Mouse (Mus musculus): ENCODE measurements around the gene Senp1. TPM values are rescaled to one million over a fixed set of nuclear protein-coding genes. Genes with fewer than 3 reads are reported as not detected.
A peak's percentile ranks its signal among the peaks of the same experiment; 100 is the strongest.

The Senp1 gene
- polyA plus RNA-seq, 1 experiment from 2014 or later: 24.9 TPM

DNA sequence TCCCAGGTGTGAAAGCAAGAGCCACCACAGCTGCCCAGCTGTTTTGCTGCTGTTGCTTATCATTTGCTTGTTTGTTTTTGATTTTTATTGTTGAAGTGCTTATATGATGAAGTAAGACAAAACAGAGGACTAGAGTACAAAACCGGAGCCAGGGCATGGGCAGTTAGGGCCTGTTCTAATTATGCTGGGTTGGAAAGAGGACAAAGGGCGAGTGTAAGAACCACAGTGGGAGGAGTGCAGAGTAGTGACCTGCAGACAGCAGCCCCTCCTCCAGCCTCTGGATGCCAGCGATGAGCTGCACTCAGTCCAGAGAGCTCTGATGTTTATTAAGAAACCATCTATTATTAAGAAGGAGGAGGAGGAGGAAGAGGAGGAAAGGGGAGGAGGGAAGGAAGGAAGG lies 70.4 kb downstream of the Senp1 start:
- no peak overlapping the region for H3K4me3 ChIP-seq (replicated peaks; ENCODE audit: low read length)
- H3K27me3 ChIP-seq (ENCODE audit: control insufficient read depth, insufficient read depth, low read length): no peaks in the 10 kb centered on the region
- H3K4me2 ChIP-seq (ENCODE audit: low read depth, low read length): no peak overlapping the region
- 38% methylated on average over 3 of the region's 3 CpGs for WGBS
- no peaks in the 10 kb centered on the region for H3K36me3 ChIP-seq (ENCODE audit: control insufficient read depth, insufficient read depth, low read length)
- no peak for ATAC-seq (ENCODE audit: insufficient read depth, low FRiP score)
- H3K9me3 ChIP-seq (replicated peaks; ENCODE audit: control insufficient read depth, low read length): no peaks in the 10 kb centered on the region
- no peak overlapping the region for H3K9ac ChIP-seq (ENCODE audit: low read length)
- H3K27ac ChIP-seq (ENCODE audit: low read length): no peak overlapping the region
- H3K4me1 ChIP-seq (ENCODE audit: control insufficient read depth, insufficient read depth, low read length): 0 out of 2 replicates have a peak, but pooled peaks cover 6% of the 10 kb centered on the region

DNA sequence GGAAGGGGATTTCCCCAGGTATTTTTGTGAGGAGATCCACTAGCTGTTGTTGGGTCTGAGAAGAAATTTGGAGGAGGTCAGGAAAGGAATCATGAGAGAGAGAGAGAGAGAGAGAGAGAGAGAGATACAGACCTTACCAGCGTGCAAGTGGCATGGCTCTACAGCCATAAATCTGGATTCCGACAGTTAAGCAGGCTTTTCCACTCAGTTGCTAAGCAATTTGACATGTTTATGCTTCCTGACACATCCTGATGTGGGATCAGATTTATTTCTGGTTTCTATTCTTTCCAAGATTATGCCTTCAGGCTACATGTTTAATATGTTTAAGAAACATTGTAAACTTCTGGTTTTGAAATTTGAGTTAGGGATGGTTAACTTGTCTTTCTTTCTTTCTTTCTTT lies 71.7 kb downstream of the Senp1 start:
- Histone ChIP-seq H3K27me3 (ENCODE audit: control insufficient read depth, insufficient read depth, low read length) (no peaks in the 10 kb centered on the region), H3K9me3 (replicated peaks; ENCODE audit: control insufficient read depth, low read length) (no peaks in the 10 kb centered on the region), H3K9ac (ENCODE audit: low read length) (no peak overlapping the region), H3K4me1 (ENCODE audit: control insufficient read depth, insufficient read depth, low read length) (no peaks in the 10 kb centered on the region), H3K27ac (ENCODE audit: low read length) (no peak overlapping the region), H3K4me3 (replicated peaks; ENCODE audit: low read length) (no peak overlapping the region), H3K4me2 (ENCODE audit: low read depth, low read length) (no peak overlapping the region), H3K36me3 (ENCODE audit: control insufficient read depth, insufficient read depth, low read length) (no peaks in the 10 kb centered on the region)
- ATAC-seq (ENCODE audit: insufficient read depth, low FRiP score): no peak
- 13% methylated on average over 2 of the region's 2 CpGs for WGBS

DNA sequence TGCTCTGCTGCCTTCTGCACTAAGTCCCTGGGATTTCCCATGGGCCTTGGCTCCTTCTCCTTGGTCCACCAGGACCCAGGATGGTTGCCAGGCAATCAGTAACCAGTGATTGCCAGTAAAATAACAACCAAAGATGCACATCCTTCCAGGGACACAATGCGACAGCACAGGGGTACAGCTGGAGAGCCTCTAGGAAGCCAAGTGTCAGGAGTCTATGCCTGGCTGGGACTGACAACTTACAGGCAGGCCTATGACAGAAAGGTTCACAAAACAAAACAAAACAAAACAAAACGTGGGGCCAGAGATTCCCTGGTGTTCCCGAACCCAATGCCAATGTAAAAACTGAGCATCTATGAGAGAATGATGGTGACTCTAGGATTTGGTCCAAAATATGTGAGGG lies 74.5 kb downstream of the Senp1 start:
- 60% methylated on average over 3 of the region's 3 CpGs for whole genome bisulfite sequencing

DNA sequence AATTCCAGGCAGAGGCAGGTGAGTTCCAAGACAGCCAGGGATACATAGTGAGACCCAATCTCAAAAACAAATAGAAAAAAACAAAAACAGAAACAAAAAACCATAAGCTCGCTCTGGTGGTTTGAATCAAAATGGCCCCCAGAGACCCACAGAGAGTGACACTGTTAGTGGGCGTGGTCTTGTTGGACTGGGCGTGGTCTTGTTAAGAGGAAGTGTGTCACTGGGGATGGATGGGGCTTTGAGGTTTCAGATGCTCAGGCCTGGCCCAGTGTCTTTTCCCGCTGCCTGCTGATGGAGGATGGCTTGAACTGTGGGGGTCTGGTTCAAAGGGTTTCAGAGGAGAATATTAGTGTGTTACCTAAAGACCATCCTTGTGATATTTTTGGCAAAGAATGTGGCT lies 75.6 kb downstream of the Senp1 start:
- no peaks in the 10 kb centered on the region for H3K36me3 ChIP-seq (ENCODE audit: control insufficient read depth, insufficient read depth, low read length)
- no peaks in the 10 kb centered on the region for H3K4me1 ChIP-seq (ENCODE audit: control insufficient read depth, insufficient read depth, low read length)
- H3K4me3 ChIP-seq (replicated peaks; ENCODE audit: low read length): no peak overlapping the region
- H3K27me3 ChIP-seq (ENCODE audit: control insufficient read depth, insufficient read depth, low read length): no peaks in the 10 kb centered on the region
- no peak for ATAC-seq (ENCODE audit: insufficient read depth, low FRiP score)
- H3K4me2 ChIP-seq (ENCODE audit: low read depth, low read length): no peak overlapping the region
- no peaks in the 10 kb centered on the region for H3K9me3 ChIP-seq (replicated peaks; ENCODE audit: control insufficient read depth, low read length)
- WGBS: 77% methylated on average over 4 of the region's 4 CpGs
- no peak overlapping the region for H3K9ac ChIP-seq (ENCODE audit: low read length)
- H3K27ac ChIP-seq (ENCODE audit: low read length): no peak overlapping the region

More for the DNA sequence above, 74.5 kb downstream of the Senp1 start:
- Histone ChIP-seq H3K4me1 (ENCODE audit: control insufficient read depth, insufficient read depth, low read length) (no peaks in the 10 kb centered on the region), H3K9me3 (replicated peaks; ENCODE audit: control insufficient read depth, low read length) (no peaks in the 10 kb centered on the region), H3K27ac (ENCODE audit: low read length) (no peak overlapping the region), H3K9ac (ENCODE audit: low read length) (no peak overlapping the region), H3K4me3 (replicated peaks; ENCODE audit: low read length) (no peak overlapping the region), H3K36me3 (ENCODE audit: control insufficient read depth, insufficient read depth, low read length) (no peaks in the 10 kb centered on the region), H3K27me3 (ENCODE audit: control insufficient read depth, insufficient read depth, low read length) (no peaks in the 10 kb centered on the region), H3K4me2 (ENCODE audit: low read depth, low read length) (no peak overlapping the region)
- no peak for ATAC-seq (ENCODE audit: insufficient read depth, low FRiP score)

DNA sequence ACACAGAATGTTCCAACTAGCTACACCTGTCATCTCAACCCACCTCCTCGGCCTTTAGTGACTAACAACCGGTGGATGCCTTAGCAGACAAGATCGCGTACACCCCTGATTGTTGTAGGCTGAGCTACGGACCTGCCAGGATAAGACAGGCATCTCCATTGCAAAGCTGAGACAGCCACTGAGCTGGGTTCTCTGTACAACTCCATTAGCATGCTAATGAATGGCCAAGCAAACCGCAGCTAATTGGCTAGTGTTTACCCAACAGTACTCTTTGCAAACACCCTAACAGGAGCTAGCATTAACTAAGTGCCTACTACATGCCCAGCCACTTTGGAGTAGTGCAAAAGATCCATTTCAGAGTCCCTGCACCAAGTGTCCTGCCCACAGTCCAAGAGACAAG lies 80.7 kb downstream of the Senp1 start:
- Histone ChIP-seq H3K27ac (ENCODE audit: low read length) (no peak overlapping the region), H3K9ac (ENCODE audit: low read length) (no peak overlapping the region), H3K36me3 (ENCODE audit: control insufficient read depth, insufficient read depth, low read length) (no peaks in the 10 kb centered on the region), H3K27me3 (ENCODE audit: control insufficient read depth, insufficient read depth, low read length) (0 out of 2 replicates have a peak, but pooled peaks cover 3% of the 10 kb centered on the region), H3K4me3 (replicated peaks; ENCODE audit: low read length) (no peak overlapping the region), H3K4me1 (ENCODE audit: control insufficient read depth, insufficient read depth, low read length) (no peaks in the 10 kb centered on the region), H3K9me3 (replicated peaks; ENCODE audit: control insufficient read depth, low read length) (no peaks in the 10 kb centered on the region), H3K4me2 (ENCODE audit: low read depth, low read length) (no peak overlapping the region)
- 68% methylated on average over 6 of the region's 6 CpGs for WGBS
- ATAC-seq (ENCODE audit: insufficient read depth, low FRiP score): no peak

DNA sequence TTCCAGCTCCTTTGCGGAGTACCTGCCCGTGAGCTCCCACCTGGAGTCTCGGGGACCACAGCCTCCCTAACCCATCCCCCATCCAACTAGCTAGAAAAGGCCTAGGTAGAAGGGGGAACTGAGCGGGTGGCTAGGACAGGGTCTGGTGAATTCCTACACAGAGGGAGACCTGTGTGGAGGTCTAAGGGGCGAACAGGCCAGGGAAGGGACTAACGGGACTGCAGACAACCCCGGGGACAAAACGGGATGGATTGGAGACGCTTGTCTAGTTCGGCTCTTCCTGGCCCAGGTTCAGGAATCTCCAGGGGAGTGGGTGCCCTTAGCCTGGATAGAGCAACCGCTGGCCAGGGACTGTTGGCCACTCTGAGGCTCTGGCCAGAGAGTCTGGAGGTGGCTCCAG lies 88.4 kb downstream of the Senp1 start:
- no peak for ATAC-seq (ENCODE audit: insufficient read depth, low FRiP score)
- peaks cover 38% of the 10 kb centered on the region for H3K4me1 ChIP-seq (ENCODE audit: control insufficient read depth, insufficient read depth, low read length)
- H3K27ac ChIP-seq (ENCODE audit: low read length): no peak overlapping the region
- H3K9me3 ChIP-seq (replicated peaks; ENCODE audit: control insufficient read depth, low read length): no peaks in the 10 kb centered on the region
- H3K4me3 ChIP-seq (replicated peaks; ENCODE audit: low read length): no peak overlapping the region
- WGBS: 14% methylated on average over 11 of the region's 11 CpGs
- no peak overlapping the region for H3K4me2 ChIP-seq (ENCODE audit: low read depth, low read length)
- peaks cover 59% of the 10 kb centered on the region for H3K27me3 ChIP-seq (ENCODE audit: control insufficient read depth, insufficient read depth, low read length)
- H3K36me3 ChIP-seq (ENCODE audit: control insufficient read depth, insufficient read depth, low read length): no peaks in the 10 kb centered on the region
- no peak overlapping the region for H3K9ac ChIP-seq (ENCODE audit: low read length)

DNA sequence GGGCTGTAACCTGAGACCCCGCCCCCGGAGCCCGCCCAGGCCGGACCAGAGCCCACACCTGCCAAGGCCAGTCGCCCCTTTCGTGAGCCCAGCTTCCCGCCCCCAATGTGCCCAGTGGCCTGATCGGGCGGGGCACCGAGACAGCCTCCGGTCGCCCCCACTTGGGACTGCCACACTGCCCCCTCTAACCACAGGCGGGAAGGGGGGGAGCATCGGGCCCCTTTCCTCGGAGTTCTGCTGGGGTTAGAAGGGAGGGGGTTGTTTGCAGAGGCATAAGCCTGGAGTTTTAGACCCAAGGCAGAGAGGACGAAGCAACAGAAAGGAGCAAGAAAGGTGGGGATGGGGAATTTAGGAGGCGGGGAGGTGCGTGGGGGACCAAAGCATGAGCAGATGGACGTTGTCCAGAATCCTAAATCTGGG lies 88.8 kb downstream of the Senp1 start:
- Histone ChIP-seq H3K27me3 (ENCODE audit: control insufficient read depth, insufficient read depth, low read length) (peaks cover 63% of the 10 kb centered on the region), H3K4me2 (ENCODE audit: low read depth, low read length) (peak overlapping the region; percentile 54), H3K27ac (ENCODE audit: low read length) (no peak overlapping the region), H3K9me3 (replicated peaks; ENCODE audit: control insufficient read depth, low read length) (no peaks in the 10 kb centered on the region), H3K4me1 (ENCODE audit: control insufficient read depth, insufficient read depth, low read length) (peaks cover 38% of the 10 kb centered on the region), H3K36me3 (ENCODE audit: control insufficient read depth, insufficient read depth, low read length) (no peaks in the 10 kb centered on the region), H3K9ac (ENCODE audit: low read length) (peak overlapping the region; percentile 52; the same call in 1 of the 2 replicates), H3K4me3 (replicated peaks; ENCODE audit: low read length) (peak overlapping the region; percentile 35)
- WGBS: 2% methylated on average over 19 of the region's 19 CpGs
- no peak for ATAC-seq (ENCODE audit: insufficient read depth, low FRiP score)

DNA sequence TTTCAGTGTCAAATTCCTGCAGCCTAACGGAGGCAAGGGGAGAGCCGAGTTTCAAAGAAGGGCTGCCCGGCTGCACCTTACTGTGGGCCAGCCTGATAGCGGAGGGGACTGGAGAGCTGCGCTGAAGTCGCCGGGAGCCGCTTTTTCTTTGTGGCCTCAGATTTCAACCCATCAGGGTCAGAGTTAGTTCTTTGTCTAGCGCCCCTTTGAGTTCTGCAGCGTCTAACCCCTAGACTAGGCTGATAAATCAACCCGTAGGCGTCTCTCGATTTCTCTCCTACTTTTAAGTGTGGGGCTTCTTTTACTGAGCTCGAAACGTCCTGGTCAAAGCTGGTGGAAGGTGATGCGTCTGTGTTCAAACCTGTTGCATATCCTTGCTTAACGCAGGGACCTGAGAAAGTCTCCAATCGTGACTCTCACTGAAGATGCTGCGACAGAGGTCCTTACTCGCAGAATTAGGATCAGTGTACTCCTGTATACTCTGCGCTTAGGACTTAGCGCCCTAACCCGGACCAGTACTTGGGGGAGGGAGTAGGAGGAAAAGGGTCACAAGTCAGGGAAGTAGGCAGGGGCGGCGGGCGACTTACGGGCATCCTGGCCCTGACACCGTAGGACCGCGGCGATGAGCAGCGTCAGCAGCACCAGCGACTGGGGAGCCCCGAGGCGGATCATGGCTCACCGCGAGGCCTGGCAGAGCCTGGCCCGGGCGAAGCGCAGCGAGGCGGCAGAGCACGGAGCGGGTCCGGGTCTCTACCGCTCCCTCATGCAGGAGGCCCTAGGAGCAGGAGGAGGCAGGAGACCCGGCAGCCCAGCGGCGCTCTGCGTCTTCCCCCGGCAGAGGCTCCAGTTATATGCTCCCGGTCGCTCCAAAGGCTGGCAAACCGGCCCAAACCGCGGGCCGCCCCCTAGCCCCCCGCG lies 89.5 kb downstream of the Senp1 start, which contains the start of gene Col2a1:
TSS of gene Col2a1 (minus strand) at position 874 of the 918 bp plus-strand sequence.
- Histone ChIP-seq H3K9me3 (replicated peaks; ENCODE audit: control insufficient read depth, low read length) (no peaks in the 10 kb centered on the region), H3K27me3 (ENCODE audit: control insufficient read depth, insufficient read depth, low read length) (peaks cover 66% of the 10 kb centered on the region), H3K4me2 (ENCODE audit: low read depth, low read length) (peak within 1 kb of the TSS; percentile 54), H3K36me3 (ENCODE audit: control insufficient read depth, insufficient read depth, low read length) (no peaks in the 10 kb centered on the region), H3K4me1 (ENCODE audit: control insufficient read depth, insufficient read depth, low read length) (peaks cover 38% of the 10 kb centered on the region), H3K27ac (ENCODE audit: low read length) (no peak within 1 kb of the TSS), H3K9ac (ENCODE audit: low read length) (peak within 1 kb of the TSS; percentile 52; the same call in 1 of the 2 replicates), H3K4me3 (replicated peaks; ENCODE audit: low read length) (peak within 1 kb of the TSS; percentile 36)
- WGBS: 2% methylated on average over 59 of the region's 59 CpGs
- no peak; the same call in 1 of the 2 replicates for ATAC-seq (ENCODE audit: insufficient read depth, low FRiP score)

DNA sequence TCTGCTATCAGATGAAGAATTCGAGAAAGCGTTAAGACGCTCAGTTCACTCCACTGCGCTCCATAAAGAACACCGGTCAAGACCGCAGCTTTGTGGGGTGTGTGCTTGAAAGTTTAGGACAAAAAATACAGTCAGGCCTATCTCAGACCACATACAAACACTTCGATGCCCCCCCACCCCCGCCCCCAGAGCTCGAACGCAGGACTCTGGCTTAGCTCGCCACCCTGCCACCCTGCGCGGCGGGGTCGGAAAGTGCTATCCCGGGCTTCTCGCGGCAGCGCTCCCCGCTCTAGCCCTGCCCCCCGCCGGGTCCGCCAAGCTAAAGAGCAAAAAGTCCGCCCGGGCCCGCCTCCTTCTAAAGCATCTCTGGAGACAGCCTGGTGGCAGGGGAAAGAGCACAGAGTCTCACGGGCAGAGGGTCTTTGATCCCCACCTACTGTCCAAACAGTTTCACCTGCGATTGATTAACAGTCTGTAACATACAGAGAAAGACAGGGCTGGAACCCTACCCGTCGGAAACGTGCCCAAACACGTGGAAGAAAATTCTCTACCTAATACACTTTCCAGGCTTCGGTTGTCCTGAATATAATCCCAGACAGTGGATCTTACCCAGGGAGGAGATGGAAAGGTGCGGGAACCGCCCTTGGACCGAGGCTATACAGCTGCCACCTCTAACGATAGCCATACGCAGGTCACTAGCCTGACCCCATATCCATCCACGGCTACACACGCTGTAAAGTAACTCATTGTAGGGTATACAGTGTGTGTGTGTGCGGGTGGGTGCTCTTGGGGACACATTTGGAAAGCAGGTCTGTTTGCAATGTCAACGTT lies 90.3 kb downstream of the Senp1 start:
- H3K36me3 ChIP-seq (ENCODE audit: control insufficient read depth, insufficient read depth, low read length): no peaks in the 10 kb centered on the region
- WGBS: under 1% methylated on average over 42 of the region's 42 CpGs
- peaks cover 74% of the 10 kb centered on the region for H3K27me3 ChIP-seq (ENCODE audit: control insufficient read depth, insufficient read depth, low read length)
- H3K9ac ChIP-seq (ENCODE audit: low read length): no peak overlapping the region; the same call in 1 of the 2 replicates
- H3K4me2 ChIP-seq (ENCODE audit: low read depth, low read length): peak overlapping the region; percentile 54
- H3K4me3 ChIP-seq (replicated peaks; ENCODE audit: low read length): peak overlapping the region; percentile 36
- no peaks in the 10 kb centered on the region for H3K9me3 ChIP-seq (replicated peaks; ENCODE audit: control insufficient read depth, low read length)
- ATAC-seq (ENCODE audit: insufficient read depth, low FRiP score): no peak
- no peak overlapping the region for H3K27ac ChIP-seq (ENCODE audit: low read length)
- H3K4me1 ChIP-seq (ENCODE audit: control insufficient read depth, insufficient read depth, low read length): peaks cover 38% of the 10 kb centered on the region
